Mouse (Mus musculus) neural tube, embryonic 13.5 days (tissue): ENCODE data around the gene Gm3250. TPM values are rescaled to one million over a fixed set of nuclear protein-coding genes. Genes with fewer than 3 reads are reported as not detected.
A peak's percentile ranks its signal among the peaks of the same experiment; 100 is the strongest.
"Not testable (repeated sequence)": the region's sequence is repeated elsewhere in the genome, so short reads cannot be mapped to it uniquely, and the experiment has no call there.

ENCODE experiments used
- ATAC-seq: fragments of 200-750 bp; cut with Nextera tagmentation; 2 replicates; pipeline ENCODE4 v1.8.0; 2017; ENCODE audit warnings: low read depth, mild to moderate bottlenecking, moderate TSS enrichment, moderate library complexity
- H3K27ac ChIP-seq: fragments of 300-500 bp; sonication (generic); replicated peaks from 2 replicates; pipeline ENCODE4 v1.5.1; 2015; ENCODE audit warnings: moderate library complexity, mild to moderate bottlenecking, inconsistent platforms
- H3K27me3 ChIP-seq: fragments of 300-500 bp; sonication (generic); 2 replicates; pipeline ENCODE4 v1.6.1; 2015; ENCODE audit warnings: mild to moderate bottlenecking, inconsistent platforms
- H3K36me3 ChIP-seq: fragments of 300-500 bp; sonication (generic); 2 replicates; pipeline ENCODE4 v1.6.1; 2015; ENCODE audit warnings: mild to moderate bottlenecking, inconsistent platforms
- H3K4me1 ChIP-seq: fragments of 300-500 bp; sonication (generic); replicated peaks from 2 replicates; pipeline ENCODE4 v1.6.1; 2015; ENCODE audit warnings: inconsistent platforms
- H3K4me2 ChIP-seq: fragments of 300-500 bp; sonication (generic); 2 replicates; pipeline ENCODE4 v1.6.1; 2015; ENCODE audit warnings: inconsistent platforms, mild to moderate bottlenecking, moderate library complexity
- H3K4me3 ChIP-seq: fragments of 300-500 bp; sonication (generic); 2 replicates; pipeline ENCODE4 v1.5.1; 2015; ENCODE audit warnings: mild to moderate bottlenecking, inconsistent platforms
- H3K9ac ChIP-seq: fragments of 300-500 bp; sonication (generic); 2 replicates; pipeline ENCODE4 v1.6.1; 2015; ENCODE audit warnings: moderate library complexity, mild to moderate bottlenecking, inconsistent platforms
- H3K9me3 ChIP-seq: fragments of 300-500 bp; sonication (generic); 2 replicates; pipeline ENCODE4 v1.6.1; 2016; ENCODE audit warnings: inconsistent platforms
- WGBS: fragments of 180-500 bp; shearing (Covaris S2); methylation state at CpG from one replicate; pipeline ENCODE4 v1.1.7; 2015; 5-methylcytosine and 5-hydroxymethylcytosine counted together
- polyA plus RNA-seq: library from polyadenylated mRNA; unstranded; fragments of >200 nt; fragmentation: Nextera tagmentation; extraction: Ambion mirVana; gene quantifications from 2 replicates; pipeline ENCODE4 v1.2.1, GENCODE M21; 2015

Gene Gm3250
- not detected in 2 replicates for polyA plus RNA-seq

DNA sequence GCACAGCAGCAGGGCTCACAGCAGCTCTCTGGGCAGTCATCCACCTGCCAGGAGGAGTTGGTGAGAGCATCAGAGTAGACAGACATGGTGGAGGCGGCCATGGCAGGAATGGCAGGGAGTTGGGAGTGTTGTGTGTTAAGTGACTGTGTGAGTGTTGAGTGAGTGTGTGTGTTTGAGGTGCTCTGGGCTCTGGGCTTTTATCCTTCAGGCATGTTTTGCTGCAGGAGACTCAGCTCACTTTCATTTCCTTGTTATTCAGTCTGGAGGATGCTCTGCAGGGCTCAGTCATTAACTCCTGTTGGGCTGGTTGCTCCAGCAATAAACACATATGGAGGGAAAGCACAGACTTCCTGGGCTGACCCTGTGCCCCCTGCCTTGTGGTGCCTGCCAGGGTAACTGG is at the start of gene Gm3250:
Gm3250 (minus strand) TSS at position 101 of the 400 bp plus-strand sequence.
- not testable (repeated sequence) for H3K9me3 ChIP-seq, H3K4me1 ChIP-seq, H3K36me3 ChIP-seq, H3K4me2 ChIP-seq, ATAC-seq, H3K4me3 ChIP-seq, H3K27me3 ChIP-seq, H3K27ac ChIP-seq, H3K9ac ChIP-seq
- WGBS, result 86% methylated on average over 1 of the region's 1 CpGs

DNA sequence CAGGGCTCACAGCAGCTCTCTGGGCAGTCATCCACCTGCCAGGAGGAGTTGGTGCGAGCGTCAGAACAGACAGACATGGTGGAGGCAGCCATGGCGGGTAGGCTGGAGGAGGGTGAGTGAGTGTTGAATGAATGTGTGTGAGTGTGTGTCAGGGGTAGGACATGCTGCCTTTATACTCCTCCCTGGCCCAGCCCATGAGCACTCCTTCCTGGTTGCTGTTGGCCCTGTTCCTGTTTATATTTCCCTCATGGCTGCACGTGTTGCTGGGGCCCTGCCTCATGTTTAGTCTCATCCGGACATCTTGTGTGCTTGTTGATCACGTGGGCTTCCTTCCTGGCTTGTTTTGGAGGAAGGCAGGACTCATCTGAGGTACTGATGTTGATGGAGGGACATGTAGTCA is 44.6 kb upstream of the Gm3250 start, which contains the start of gene Krtap10-4:
Krtap10-4 (minus strand) TSS at position 145 of the 400 bp plus-strand sequence.
- Histone ChIP-seq H3K4me2 (no peak within 1 kb of the TSS), H3K36me3 (no peaks in the 10 kb centered on the region), H3K27me3 (no peaks in the 10 kb centered on the region), H3K27ac (no peak within 1 kb of the TSS), H3K4me1 (no peaks in the 10 kb centered on the region), H3K4me3 (no peak within 1 kb of the TSS), H3K9ac (no peak within 1 kb of the TSS), H3K9me3 (peaks cover 5% of the 10 kb centered on the region; the same call in 1 of the 2 replicates)
- ATAC-seq, result no peak
- WGBS, result 83% methylated on average over 6 of the region's 6 CpGs

DNA sequence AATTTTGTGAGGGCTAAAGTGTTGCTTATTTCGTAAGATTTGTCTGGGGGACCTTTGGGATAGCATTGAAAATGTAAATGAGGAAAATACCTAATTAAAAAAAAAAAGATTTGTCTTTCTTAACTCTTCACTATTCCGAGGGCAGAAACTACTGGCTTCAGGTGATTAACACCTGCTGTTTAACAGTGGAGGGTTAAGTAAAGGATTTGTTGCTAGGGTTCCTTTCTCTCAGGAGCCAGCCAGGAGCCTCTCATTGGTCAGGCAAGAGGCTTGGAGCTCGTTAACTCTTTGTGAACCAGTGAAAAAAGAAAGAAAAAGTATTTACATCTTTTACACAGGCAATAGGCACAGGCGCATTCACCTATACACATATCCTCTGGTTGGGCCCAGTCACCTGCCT is 36.9 kb upstream of the Gm3250 start:
- Histone ChIP-seq H3K4me3 (no peak overlapping the region), H3K9me3 (peaks cover 5% of the 10 kb centered on the region; the same call in 1 of the 2 replicates), H3K36me3 (no peaks in the 10 kb centered on the region), H3K4me1 (no peaks in the 10 kb centered on the region), H3K4me2 (no peak overlapping the region), H3K9ac (no peak overlapping the region), H3K27me3 (no peaks in the 10 kb centered on the region), H3K27ac (no peak overlapping the region)
- WGBS, result 46% methylated on average over 4 of the region's 4 CpGs
- ATAC-seq, result no peak

DNA sequence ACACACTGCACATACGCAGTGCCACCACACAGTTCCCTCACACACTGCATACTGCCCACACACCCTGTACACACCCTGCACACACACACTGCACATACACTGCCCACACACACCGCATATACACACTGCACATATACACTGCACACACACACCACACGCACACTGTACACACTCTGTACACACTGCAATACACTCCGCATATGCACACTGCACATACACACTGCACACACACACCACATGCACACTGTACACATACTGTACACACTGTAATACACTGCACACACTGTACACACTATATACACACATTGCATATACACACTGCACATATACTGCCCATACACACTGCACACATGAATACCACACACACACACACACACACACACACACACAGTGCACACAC is 36.2 kb upstream of the Gm3250 start:
- Histone ChIP-seq H3K36me3 (no peaks in the 10 kb centered on the region), H3K4me3 (no peak overlapping the region), H3K27me3 (no peaks in the 10 kb centered on the region), H3K4me1 (no peaks in the 10 kb centered on the region), H3K4me2 (no peak overlapping the region), H3K9me3 (no peaks in the 10 kb centered on the region), H3K27ac (no peak overlapping the region), H3K9ac (no peak overlapping the region)
- 97% methylated on average over 4 of the region's 4 CpGs for WGBS
- no peak for ATAC-seq

DNA sequence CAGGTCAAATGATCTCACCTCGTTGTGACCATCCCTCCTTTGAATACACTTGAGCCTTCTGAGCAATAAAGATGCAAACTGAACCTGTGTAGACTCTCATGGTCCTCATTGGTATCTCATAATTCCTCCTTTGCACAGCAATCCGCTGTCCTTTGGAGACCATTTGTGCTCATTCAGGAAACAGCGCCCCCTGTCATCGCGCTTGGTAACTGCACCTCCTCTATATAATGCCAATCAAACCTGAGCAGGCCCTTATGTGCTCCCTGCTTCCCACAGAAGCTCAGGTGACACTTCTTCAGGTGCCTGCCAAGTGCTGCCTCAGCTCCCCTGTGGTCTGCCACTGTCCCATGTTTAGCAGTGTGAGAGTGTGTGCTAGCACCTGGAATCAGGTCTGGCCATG is 33.2 kb upstream of the Gm3250 start:
- 36% methylated on average over 5 of the region's 5 CpGs for WGBS
- Histone ChIP-seq H3K4me1 (no peaks in the 10 kb centered on the region), H3K4me3 (no peak overlapping the region), H3K27ac (no peak overlapping the region), H3K36me3 (no peaks in the 10 kb centered on the region), H3K9me3 (no peaks in the 10 kb centered on the region), H3K4me2 (no peak overlapping the region), H3K9ac (no peak overlapping the region), H3K27me3 (no peaks in the 10 kb centered on the region)
- ATAC-seq, result no peak

DNA sequence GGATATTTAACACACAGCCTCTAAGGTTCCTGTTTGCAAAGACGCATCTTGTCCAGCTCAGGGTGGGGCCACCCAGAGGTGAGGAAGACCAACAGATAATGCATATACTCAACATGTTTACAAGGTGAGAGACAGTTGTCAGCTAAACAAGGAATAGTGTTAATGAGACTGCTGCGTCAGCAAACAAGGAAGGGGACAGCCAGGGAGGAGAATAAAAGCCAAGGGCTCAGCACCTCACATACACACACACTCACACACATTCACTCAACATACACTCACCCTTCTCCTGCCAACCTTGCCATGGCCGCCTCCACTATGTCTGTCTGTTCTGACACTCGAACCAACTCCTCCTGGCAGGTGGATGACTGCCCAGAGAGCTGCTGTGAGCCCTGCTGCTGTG is 32.0 kb upstream of the Gm3250 start, which contains the start of gene Gm2696:
Gm2696 (plus strand) TSS at position 301 of the 400 bp plus-strand sequence.
- H3K9ac ChIP-seq, result no peak within 1 kb of the TSS
- H3K4me3 ChIP-seq, result no peak within 1 kb of the TSS
- no peaks in the 10 kb centered on the region for H3K9me3 ChIP-seq
- H3K36me3 ChIP-seq, result no peaks in the 10 kb centered on the region
- H3K4me1 ChIP-seq, result no peaks in the 10 kb centered on the region
- H3K4me2 ChIP-seq, result no peak within 1 kb of the TSS
- ATAC-seq, result no peak
- WGBS, result 63% methylated on average over 4 of the region's 4 CpGs
- no peaks in the 10 kb centered on the region for H3K27me3 ChIP-seq
- H3K27ac ChIP-seq, result no peak within 1 kb of the TSS

DNA sequence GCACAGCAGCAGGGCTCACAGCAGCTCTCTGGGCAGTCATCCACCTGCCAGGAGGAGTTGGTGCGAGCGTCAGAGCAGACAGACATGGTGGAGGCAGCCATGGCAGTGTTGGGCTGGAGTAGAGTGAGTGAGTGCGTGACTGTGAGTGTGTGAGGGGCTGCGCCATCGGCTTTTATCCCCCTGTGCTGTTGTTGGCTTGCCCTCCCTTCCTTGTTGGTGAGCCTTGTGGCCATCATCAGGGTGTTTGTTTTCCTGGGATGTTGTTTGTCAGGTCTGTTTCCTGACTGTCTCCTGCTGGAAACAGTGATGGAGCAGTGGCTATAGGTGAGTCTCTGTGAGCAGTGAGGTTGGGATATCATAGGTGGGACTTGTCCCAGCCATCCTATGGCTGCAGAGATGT is 29.4 kb upstream of the Gm3250 start, which contains the start of gene Gm9507:
Gm9507 (minus strand) TSS at position 101 of the 400 bp plus-strand sequence.
- Histone ChIP-seq H3K4me3 (no peak within 1 kb of the TSS), H3K9me3 (no peaks in the 10 kb centered on the region), H3K9ac (no peak within 1 kb of the TSS), H3K27ac (no peak within 1 kb of the TSS), H3K4me1 (no peaks in the 10 kb centered on the region), H3K4me2 (no peak within 1 kb of the TSS), H3K36me3 (no peaks in the 10 kb centered on the region), H3K27me3 (no peaks in the 10 kb centered on the region)
- 71% methylated on average over 5 of the region's 5 CpGs for WGBS
- ATAC-seq, result no peak

DNA sequence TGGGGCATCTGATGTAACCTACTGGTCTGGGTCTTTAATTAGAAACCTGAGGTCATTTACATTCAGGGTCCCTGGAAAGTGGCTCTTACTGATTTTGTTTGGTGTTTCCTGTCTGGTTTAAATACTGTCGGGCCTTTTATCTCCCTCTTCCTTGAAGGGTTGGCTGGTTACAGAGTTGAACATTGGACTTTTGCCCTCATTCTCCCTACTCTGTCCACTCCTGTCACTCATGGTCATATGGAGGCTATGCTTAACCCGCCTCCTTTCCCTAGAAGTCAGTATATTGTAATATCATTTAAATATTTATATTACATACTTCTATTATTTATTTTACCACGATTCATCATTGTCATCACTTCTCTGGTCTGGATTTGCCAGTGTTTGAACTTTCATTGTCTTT is 21.8 kb upstream of the Gm3250 start:
- 87% methylated on average over 3 of the region's 3 CpGs for WGBS

DNA sequence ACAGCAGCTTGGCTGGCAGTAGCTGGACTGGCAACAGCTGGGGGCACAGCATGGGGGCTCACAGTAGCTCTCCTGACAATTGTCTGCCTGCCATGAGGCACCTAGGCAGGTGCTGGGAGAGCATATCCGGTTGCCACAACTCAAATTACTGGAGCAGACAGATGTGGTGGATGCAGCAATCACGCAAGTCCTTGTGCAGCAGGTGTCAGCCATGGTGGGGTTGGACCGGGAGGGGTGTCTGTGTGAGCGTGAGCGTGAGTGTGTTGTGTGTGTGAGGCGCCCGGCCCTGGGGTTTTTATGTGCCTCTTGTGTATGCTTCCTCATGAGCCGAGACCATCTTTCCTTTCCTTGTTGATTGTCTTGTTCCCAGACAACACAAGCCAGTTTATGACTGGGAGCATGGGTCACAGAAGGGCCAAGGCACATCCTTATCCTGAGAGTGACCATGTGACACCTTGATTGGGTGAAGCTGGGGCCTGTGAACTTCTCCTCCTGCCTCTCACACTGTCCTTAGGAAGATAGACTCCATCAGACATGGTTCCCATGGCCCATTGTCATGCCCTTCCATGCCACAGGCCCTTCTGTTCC is 16.7 kb upstream of the Gm3250 start, which contains the start of gene Gm19668:
Gm19668 (minus strand) TSS at position 213 of the 588 bp plus-strand sequence.
- Histone ChIP-seq H3K4me3 (no peak within 1 kb of the TSS), H3K4me2 (no peak within 1 kb of the TSS), H3K27ac (peak within 1 kb of the TSS; percentile 49; the same call in 1 of the 2 replicates), H3K27me3 (no peaks in the 10 kb centered on the region), H3K9me3 (no peaks in the 10 kb centered on the region), H3K9ac (no peak within 1 kb of the TSS), H3K36me3 (no peaks in the 10 kb centered on the region), H3K4me1 (peaks cover 8% of the 10 kb centered on the region; the same call in 1 of the 2 replicates)
- ATAC-seq, result no peak
- WGBS, result 28% methylated on average over 8 of the region's 8 CpGs

More for the DNA sequence above, 21.8 kb upstream of the Gm3250 start:
- Histone ChIP-seq H3K4me2 (no peak overlapping the region), H3K9me3 (no peaks in the 10 kb centered on the region), H3K27me3 (no peaks in the 10 kb centered on the region), H3K4me3 (no peak overlapping the region), H3K4me1 (0 out of 2 replicates have a peak, but pooled peaks cover under 1% of the 10 kb centered on the region), H3K27ac (no peak overlapping the region), H3K9ac (no peak overlapping the region), H3K36me3 (no peaks in the 10 kb centered on the region)
- ATAC-seq, result no peak

DNA sequence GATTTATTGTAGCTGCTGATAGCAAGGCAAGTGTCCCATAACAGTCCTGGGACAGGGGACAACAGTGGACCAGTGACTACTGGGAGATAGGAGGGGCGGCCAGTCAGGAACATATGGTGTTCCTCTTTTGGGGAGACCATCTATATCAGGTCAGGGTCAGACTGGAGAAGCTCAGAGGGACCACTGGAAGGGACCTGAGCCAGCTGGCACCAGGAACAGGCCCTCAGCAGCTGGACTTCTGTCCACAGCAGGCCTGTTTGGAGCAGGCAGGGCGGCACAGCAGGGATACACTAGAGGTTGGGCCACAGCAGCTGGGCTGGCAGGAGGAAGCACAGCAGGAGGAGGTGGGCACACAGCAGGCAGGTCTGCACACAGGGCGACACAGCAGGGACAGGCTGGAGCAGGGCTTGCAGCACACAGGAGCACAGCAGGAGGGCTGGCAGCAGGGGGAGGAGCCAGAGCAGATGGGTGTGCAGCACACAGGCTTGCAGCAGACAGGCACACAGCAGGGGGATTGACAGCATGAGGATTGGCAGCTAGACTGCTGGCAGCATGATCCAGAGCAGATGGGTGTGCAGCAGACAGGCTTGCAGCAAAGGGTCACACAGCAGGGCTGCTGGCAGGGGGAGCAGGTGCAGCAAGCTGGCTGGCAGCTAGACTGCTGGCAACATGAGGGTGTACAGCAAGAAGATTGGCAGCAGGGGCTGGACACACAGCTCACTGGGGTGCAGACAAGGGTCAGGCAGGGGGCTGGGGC is 16.0 kb upstream of the Gm3250 start:
- H3K9ac ChIP-seq, H3K4me2 ChIP-seq, H3K4me1 ChIP-seq, H3K27me3 ChIP-seq, H3K36me3 ChIP-seq, H3K9me3 ChIP-seq, H3K4me3 ChIP-seq: not testable (repeated sequence)
- 0 out of 2 replicates have a peak, but pooled peaks have one; percentile 27 for ATAC-seq
- 35% methylated on average over 3 of the region's 3 CpGs for WGBS
- H3K27ac ChIP-seq, result peak overlapping the region; percentile 49; the same call in 1 of the 2 replicates

DNA sequence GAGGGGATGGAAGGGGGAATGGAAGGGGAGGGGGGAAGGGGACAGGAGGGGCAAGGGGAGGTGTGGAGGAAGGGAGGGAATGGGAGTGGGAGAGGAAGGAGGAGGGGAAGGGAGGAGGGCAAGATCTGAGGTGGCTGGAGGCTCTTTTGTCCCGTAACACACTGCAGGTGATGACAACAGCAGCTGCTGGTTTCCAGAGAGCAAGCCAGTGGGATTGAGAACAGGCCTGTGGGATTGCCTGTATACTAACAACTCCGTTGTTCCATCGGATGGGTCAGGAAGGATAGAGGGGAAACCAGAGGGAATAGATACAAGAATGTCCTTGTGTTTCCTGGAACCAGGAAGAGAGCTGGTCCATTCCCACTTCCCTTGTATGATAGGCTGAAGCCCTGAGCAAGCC is 15.3 kb upstream of the Gm3250 start:
- no peak overlapping the region; the same call in 1 of the 2 replicates for H3K9ac ChIP-seq
- no peak overlapping the region for H3K4me2 ChIP-seq
- no peaks in the 10 kb centered on the region for H3K9me3 ChIP-seq
- H3K27me3 ChIP-seq, result no peaks in the 10 kb centered on the region
- H3K4me1 ChIP-seq, result peaks cover 8% of the 10 kb centered on the region; the same call in 1 of the 2 replicates
- no peaks in the 10 kb centered on the region for H3K36me3 ChIP-seq
- no peak for ATAC-seq
- 16% methylated on average over 3 of the region's 3 CpGs for WGBS
- peak overlapping the region; percentile 49; the same call in 1 of the 2 replicates for H3K27ac ChIP-seq
- H3K4me3 ChIP-seq, result no peak overlapping the region

DNA sequence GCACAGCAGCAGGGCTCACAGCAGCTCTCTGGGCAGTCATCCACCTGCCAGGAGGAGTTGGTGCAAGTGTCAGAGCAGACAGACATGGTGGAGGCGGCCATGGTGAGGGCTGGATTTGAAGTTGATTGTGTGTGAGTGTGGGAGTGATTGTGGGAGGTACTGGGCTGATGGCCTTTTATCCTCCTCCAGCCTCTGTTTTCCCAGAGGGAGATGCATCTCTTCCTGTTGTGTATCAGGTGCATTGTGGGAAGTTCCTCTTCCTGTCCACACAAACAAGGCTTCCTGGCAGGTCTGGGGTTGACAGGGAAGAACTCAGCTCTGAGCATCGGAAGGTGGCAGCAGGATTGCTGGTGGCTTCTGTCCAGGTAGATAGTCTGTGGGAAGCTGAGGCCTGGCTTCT is 12.6 kb upstream of the Gm3250 start, which contains the start of gene Gm9639:
Gm9639 (minus strand) TSS at position 101 of the 400 bp plus-strand sequence.
- Histone ChIP-seq H3K9me3 (no peaks in the 10 kb centered on the region), H3K4me3 (no peak within 1 kb of the TSS), H3K27me3 (no peaks in the 10 kb centered on the region), H3K27ac (no peak within 1 kb of the TSS), H3K9ac (no peak within 1 kb of the TSS), H3K4me2 (no peak within 1 kb of the TSS), H3K4me1 (peaks cover 8% of the 10 kb centered on the region; the same call in 1 of the 2 replicates), H3K36me3 (no peaks in the 10 kb centered on the region)
- no peak for ATAC-seq
- WGBS, result 60% methylated on average over 2 of the region's 2 CpGs
